Mouse (Mus musculus) spleen, adult 2 months (tissue): ENCODE results near the gene Synrg.

Experiments
- CTCF ChIP-seq: fragments of 200-500 bp; IDR thresholded peaks from 2 replicates; pipeline ENCODE4 v1.5.1; 2011; ENCODE audit warnings: mild to moderate bottlenecking, inconsistent platforms; ENCODE audit not compliant: insufficient read depth, insufficient read length, insufficient replicate concordance; ENCODE audit errors: extremely low read depth
- POLR2A ChIP-seq: fragments of 200-500 bp; IDR thresholded peaks from 2 replicates; pipeline ENCODE4 v1.6.1; 2011; ENCODE audit warnings: low read depth, low read length, inconsistent platforms

- TF ChIP-seq POLR2A, result no peak
- TF ChIP-seq CTCF, result no peak
Measured at GRCm38 (mm10) chr11:84042808-84043762, 78.9 kb downstream of the Synrg start.
